Mouse (Mus musculus) bone marrow macrophage, adult 2 months (primary cell): ENCODE measurements around the gene Entpd3. TPM values are rescaled to one million over a fixed set of nuclear protein-coding genes. Genes with fewer than 3 reads are reported as not detected.

Experiments
- H3K27ac ChIP-seq: 2 replicates; pipeline ENCODE4 v1.5.1; 2012; ENCODE audit warnings: low read depth, low read length; ENCODE audit not compliant: insufficient read depth
- H3K4me1 ChIP-seq: 2 replicates; pipeline ENCODE4 v1.6.1; 2012; ENCODE audit warnings: low read length; ENCODE audit not compliant: control insufficient read depth, insufficient read depth
- H3K4me3 ChIP-seq: 2 replicates; pipeline ENCODE4 v1.5.1; 2012; ENCODE audit warnings: mild to moderate bottlenecking, low read length, moderate library complexity; ENCODE audit not compliant: insufficient read depth
- CTCF ChIP-seq: IDR thresholded peaks from 2 replicates; pipeline ENCODE4 v1.5.1; 2012; ENCODE audit warnings: low read depth, mild to moderate bottlenecking, low read length, moderate library complexity
- POLR2A ChIP-seq: IDR thresholded peaks from 2 replicates; pipeline ENCODE4 v1.6.1; 2012; ENCODE audit warnings: mild to moderate bottlenecking, low read depth, low read length, borderline replicate concordance
- polyA plus RNA-seq: library from polyadenylated mRNA; stranded (reverse); fragments of >200 nt; gene quantifications from 2 replicates; pipeline ENCODE4 v1.2.4, GENCODE M21; 2012; ENCODE audit not compliant: missing spikeins, insufficient read depth, insufficient read length

Gene Entpd3
- polyA plus RNA-seq = not detected in 2 replicates

DNA sequence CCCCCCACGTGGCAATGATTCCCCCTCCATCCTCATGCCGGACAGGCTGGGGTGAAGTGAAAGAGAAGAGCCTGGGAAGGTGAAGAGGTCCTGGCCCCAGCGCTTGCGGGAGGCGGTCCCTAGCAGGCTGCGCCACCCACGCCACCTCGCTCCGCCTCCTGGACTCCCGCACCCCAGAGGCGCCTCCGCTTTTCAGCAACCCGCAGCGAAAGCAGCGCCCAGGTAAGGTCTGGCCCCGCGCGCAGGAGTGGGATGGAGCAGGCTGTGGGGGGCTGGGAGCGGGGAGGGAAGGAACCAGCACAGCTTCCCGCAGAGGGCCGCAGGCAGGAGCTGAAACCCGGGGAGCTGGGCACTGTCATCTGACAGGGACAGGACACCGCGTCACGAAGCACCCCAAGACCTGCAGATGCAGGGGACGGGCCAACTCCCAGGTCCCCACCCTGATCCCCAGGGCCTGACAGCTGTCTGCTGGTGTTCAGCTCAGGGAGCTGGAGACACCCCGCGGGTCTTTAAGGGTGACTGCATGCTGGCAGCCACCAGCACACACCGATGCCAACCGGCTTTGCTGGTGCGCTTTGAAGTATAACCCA lies at the start of gene Entpd3:
Gene Entpd3 (plus strand): TSS at position 157 of the 590 bp plus-strand sequence.
- Histone ChIP-seq H3K4me3 (peak within 1 kb of the TSS; percentile 44), H3K4me1 (peaks cover 6% of the 10 kb centered on the region), H3K27ac (no peak within 1 kb of the TSS)
- TF ChIP-seq CTCF (no peak), POLR2A (no peak)

DNA sequence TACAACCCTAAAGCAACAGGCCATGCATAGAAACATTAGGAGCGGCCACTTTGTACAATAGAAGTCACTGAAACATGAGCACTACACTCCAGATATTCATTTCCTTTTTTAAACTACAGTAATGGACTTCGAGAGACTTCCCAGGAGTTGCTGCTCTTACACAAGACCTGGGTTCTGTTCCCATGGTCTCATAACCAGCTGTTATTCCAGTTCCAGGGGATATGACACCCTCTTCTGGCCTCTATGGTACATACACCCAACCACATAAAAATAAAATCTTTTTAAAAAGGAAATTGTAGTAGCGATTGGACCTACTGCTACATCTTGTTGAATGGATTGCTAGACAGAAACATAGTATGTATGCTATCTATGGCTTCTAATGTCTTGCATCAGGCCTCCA lies 48.1 kb upstream of the Entpd3 start:
- Histone ChIP-seq H3K4me3 (no peak overlapping the region), H3K4me1 (0 out of 2 replicates have a peak, but pooled peaks cover 2% of the 10 kb centered on the region), H3K27ac (no peak overlapping the region)
- TF ChIP-seq CTCF = no peak
- TF ChIP-seq POLR2A = no peak

DNA sequence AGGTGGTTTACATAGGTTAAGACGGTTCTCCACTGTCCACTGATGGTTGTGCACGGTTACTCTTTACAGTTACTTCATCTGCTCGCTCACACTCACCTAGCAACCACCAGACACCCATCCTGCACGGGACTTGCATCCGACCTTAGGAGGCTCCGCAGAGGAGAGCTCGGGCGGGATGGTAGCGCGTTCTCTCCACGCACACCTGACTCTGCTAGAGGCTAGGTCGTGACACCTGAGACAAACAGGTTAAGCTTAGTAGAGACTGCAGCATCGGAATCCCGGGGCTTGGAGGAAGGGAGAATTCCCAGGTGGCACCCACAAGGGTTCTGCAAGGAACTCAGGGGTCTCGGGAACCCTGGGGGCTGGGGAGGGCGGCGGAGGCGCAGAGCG lies 47.6 kb upstream of the Entpd3 start, which contains the start of gene Eif1b:
Gene Eif1b (plus strand): TSS at position 223 of the 390 bp plus-strand sequence.
- peak within 1 kb of the TSS; percentile 64 for H3K27ac ChIP-seq
- peak within 1 kb of the TSS; percentile 69 for H3K4me3 ChIP-seq
- 0 out of 2 replicates have a peak, but pooled peaks cover 2% of the 10 kb centered on the region for H3K4me1 ChIP-seq
- TF ChIP-seq CTCF (no peak), POLR2A (peak; percentile 16; the same call in 1 of the 2 replicates)

DNA sequence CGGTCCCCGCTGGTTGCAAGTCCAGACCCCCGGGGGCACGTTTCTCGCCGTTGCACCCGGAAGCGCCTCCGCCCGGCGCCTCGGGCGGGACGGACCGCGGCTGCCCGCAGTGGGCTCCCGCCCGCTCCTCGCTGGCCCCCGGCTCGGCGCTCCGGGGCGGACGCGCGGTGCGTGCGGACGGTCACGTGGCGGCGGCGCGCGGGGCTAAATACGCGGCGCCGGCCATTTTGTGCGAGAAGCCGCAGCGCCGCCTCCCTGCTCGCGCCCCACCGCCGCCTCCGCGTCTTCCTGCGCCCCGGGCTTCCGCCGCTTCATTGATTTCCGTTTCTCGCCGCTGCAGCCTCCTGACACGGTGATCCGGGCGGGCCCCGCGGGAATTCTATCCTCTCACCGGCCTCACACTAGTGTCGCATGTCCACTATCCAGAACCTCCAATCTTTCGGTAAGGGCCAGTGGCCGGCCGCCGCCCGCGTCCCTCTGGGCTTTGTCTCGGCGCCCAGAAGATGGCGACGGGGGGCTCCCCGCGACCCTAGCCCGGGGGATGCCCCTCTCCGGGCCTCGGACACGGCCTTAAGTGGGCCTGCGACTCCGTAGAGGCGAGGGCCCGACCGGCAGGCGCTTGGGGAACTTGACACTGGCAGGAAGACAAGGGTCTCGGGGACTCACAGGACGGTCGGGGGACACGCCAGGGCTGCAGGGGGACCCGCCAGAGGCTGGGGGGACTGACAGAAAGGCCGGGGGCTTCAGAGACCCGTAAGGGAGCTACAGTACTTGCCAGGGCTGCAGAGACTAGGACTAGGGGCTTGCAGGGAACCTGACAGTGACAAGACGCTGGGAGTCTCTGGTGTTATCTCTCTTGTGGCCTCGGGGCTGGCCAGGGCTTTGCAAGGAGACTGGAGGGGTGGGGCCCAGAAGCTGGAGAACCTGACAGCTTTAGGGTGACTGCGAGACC lies 46.9 kb upstream of the Entpd3 start:
- Histone ChIP-seq H3K27ac (peak overlapping the region; percentile 64), H3K4me3 (peak overlapping the region; percentile 69), H3K4me1 (0 out of 2 replicates have a peak, but pooled peaks cover 2% of the 10 kb centered on the region)
- TF ChIP-seq POLR2A = no peak
- TF ChIP-seq CTCF = no peak

GRCm38 (mm10) chr9:120493781-120494180 lies 45.8 kb upstream of the Entpd3 start:
- 0 out of 2 replicates have a peak, but pooled peaks cover 2% of the 10 kb centered on the region for H3K4me1 ChIP-seq
- TF ChIP-seq CTCF = no peak
- peak overlapping the region; percentile 69 for H3K4me3 ChIP-seq
- no peak overlapping the region for H3K27ac ChIP-seq

GRCm38 (mm10) chr9:120496691-120497090 lies 42.9 kb upstream of the Entpd3 start:
- TF ChIP-seq CTCF (no peak), POLR2A (no peak)
- H3K4me1 ChIP-seq = 0 out of 2 replicates have a peak, but pooled peaks cover 2% of the 10 kb centered on the region
- H3K4me3 ChIP-seq = no peak overlapping the region

DNA sequence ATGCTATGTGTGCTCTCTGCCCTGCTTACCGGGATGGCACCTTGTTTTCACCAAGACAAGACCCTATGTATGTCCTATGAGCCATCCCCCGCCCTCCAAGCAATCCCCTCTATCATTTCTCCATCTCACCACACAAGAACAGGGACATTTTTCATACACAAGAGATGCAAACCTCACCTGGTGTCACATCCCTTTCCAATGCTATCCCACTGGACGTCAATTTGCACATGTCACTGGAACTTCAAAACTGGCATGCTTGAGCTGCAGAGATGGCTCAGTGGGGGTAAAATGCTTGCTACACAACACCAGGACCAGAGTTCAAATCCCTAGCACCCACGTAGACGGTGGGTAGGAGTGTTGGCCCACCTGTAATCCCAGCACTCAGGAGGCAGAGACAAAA lies 41.6 kb upstream of the Entpd3 start:
- TF ChIP-seq POLR2A (no peak), CTCF (no peak)
- no peak overlapping the region for H3K4me3 ChIP-seq

More at GRCm38 (mm10) chr9:120496691-120497090, 42.9 kb upstream of the Entpd3 start:
- H3K27ac ChIP-seq = no peak overlapping the region

DNA sequence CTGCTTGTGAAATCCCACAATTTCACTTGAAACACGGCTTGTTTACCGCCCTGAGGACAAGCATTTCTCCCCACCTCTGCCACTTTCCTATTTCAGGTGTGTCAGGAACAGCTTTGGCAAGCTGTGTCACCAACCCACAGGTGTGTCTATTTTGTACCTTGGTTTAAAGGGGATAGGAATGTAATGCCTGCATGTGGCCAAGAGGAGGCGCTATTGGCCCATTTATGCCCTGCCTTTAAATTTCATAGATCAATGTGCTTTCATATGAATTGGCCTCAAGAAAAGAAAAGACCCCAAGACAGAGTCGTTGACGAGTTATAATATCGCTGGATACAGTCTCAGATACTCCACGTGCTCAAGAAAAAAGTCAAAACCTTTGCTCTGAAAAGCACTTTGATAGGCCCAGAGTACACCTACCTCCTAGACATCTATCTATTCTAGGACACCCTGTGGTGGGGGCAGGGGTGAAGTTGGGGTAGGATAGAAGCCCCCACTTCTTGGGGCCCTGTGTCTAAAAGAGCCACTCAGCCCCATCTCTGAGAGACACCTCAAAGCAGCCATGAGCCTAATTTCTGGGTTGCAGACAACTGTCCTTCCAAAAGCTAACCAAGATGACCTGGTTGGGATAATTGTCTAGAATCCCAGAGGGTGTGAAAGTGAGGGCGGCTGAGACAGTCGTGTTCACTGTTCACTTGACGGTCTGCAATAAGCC lies 38.3 kb upstream of the Entpd3 start:
- H3K4me3 ChIP-seq = no peak overlapping the region
- no peaks in the 10 kb centered on the region for H3K4me1 ChIP-seq
- H3K27ac ChIP-seq = no peak overlapping the region
- TF ChIP-seq CTCF (no peak), POLR2A (no peak)

More for the DNA sequence above, 41.6 kb upstream of the Entpd3 start:
- Histone ChIP-seq H3K4me1 (0 out of 2 replicates have a peak, but pooled peaks cover 2% of the 10 kb centered on the region), H3K27ac (no peak overlapping the region)

GRCm38 (mm10) chr9:120502013-120502412 lies 37.6 kb upstream of the Entpd3 start:
- Histone ChIP-seq H3K4me3 (no peak overlapping the region), H3K27ac (no peak overlapping the region), H3K4me1 (no peaks in the 10 kb centered on the region)
- no peak for TF ChIP-seq POLR2A
- TF ChIP-seq CTCF = no peak

DNA sequence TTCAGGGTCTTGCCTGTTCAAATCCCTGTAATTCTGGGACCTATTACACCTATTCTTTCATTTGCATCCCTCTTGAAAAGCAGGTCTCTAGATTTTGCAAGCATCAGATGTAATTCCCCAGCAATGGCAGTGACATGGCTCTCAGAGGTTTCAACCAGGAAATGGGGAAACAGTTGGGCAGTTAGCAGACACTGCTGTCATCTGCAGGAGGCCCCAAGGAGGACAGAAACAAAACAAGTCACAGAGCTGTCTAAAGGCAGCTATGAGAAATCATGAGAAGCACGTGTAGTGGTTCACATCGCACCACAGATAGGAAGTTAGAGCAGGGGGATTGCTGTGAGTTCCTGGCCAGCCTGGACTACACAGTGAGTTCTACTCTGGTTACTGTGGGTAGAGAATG lies 35.2 kb upstream of the Entpd3 start:
- TF ChIP-seq POLR2A (no peak), CTCF (no peak)
- no peak overlapping the region for H3K27ac ChIP-seq
- H3K4me1 ChIP-seq = no peaks in the 10 kb centered on the region
- H3K4me3 ChIP-seq = no peak overlapping the region
